Mouse (Mus musculus) hindbrain, embryonic 14.5 days (tissue): ENCODE measurements around the gene Faap100. TPM values are rescaled to one million over a fixed set of nuclear protein-coding genes. Genes with fewer than 3 reads are reported as not detected.

Experiments
- microRNA-seq: library from miRNA; unstranded; fragments of <30 nt; microRNA quantifications from one replicate; pipeline ENCODE4, GENCODE M21; 2016
- polyA plus RNA-seq: library from polyadenylated mRNA; unstranded; fragments of >200 nt; fragmentation: Nextera tagmentation; extraction: Ambion mirVana; gene quantifications from 2 replicates; pipeline ENCODE4 v1.2.1, GENCODE M21; 2014

Gene Faap100
- polyA plus RNA-seq, 1 experiment from 2014 or later: 85.6 TPM

Small RNAs within 50 kb of the gene (microRNA-seq; reads per million reads assigned to microRNA genes)
- gene Gm23419 (not detected), gene Mir6935 (3.1 reads per million, percentile 12 among the genes with 10 or more reads in this experiment)

Other genes with a start within 250 kb of the Faap100 start
- gene Slc38a10, start 227.4 kb downstream of the Faap100 start, polyA plus RNA-seq: 92.9 and 93.8 TPM in 2 replicates
- gene Bahcc1, start 145.8 kb downstream of the Faap100 start, polyA plus RNA-seq: 15.9 and 16.3 TPM in 2 replicates
- gene Actg1, start 30.2 kb downstream of the Faap100 start, polyA plus RNA-seq: 4,053 and 4,080 TPM in 2 replicates
- 1.6 and 2.2 TPM in 2 replicates for gene Fscn2, start 17.2 kb downstream of the Faap100 start, polyA plus RNA-seq
- 37.4 and 39.3 TPM in 2 replicates for gene Nploc4, start 58.9 kb upstream of the Faap100 start, polyA plus RNA-seq
- not detected in 2 replicates for gene Tspan10, start 63.9 kb upstream of the Faap100 start, polyA plus RNA-seq
- gene Pde6g, start 74.7 kb upstream of the Faap100 start, polyA plus RNA-seq: 0.40 TPM in 2 replicates
- gene Oxld1, start 79.3 kb upstream of the Faap100 start, polyA plus RNA-seq: 11.4 and 12.4 TPM in 2 replicates
- gene Ccdc137, start 79.4 kb upstream of the Faap100 start, polyA plus RNA-seq: 19.9 and 20.8 TPM in 2 replicates
- gene Arl16, start 88.8 kb upstream of the Faap100 start, polyA plus RNA-seq: 56.1 and 56.3 TPM in 2 replicates
- 131 and 132 TPM in 2 replicates for gene Mrpl12, start 105.8 kb upstream of the Faap100 start, polyA plus RNA-seq
- gene Slc25a10, start 113.1 kb upstream of the Faap100 start, polyA plus RNA-seq: 28.5 and 29.8 TPM in 2 replicates
- gene Gcgr, start 151.9 kb upstream of the Faap100 start, polyA plus RNA-seq: 0.27 and 0.32 TPM in 2 replicates
- gene Mcrip1, start 171.0 kb upstream of the Faap100 start, polyA plus RNA-seq: 248 and 261 TPM in 2 replicates
- 0.29 TPM in 1 of 2 replicates, not detected in the other for gene Ppp1r27, start 172.4 kb upstream of the Faap100 start, polyA plus RNA-seq
- gene P4hb, start 194.5 kb upstream of the Faap100 start, polyA plus RNA-seq: 295 and 326 TPM in 2 replicates
- 435 and 490 TPM in 2 replicates for gene Arhgdia, start 202.9 kb upstream of the Faap100 start, polyA plus RNA-seq
- gene Alyref, start 219.6 kb upstream of the Faap100 start, polyA plus RNA-seq: 237 and 252 TPM in 2 replicates
- gene Anapc11, start 219.7 kb upstream of the Faap100 start, polyA plus RNA-seq: 227 and 229 TPM in 2 replicates
- 0.83 and 1.5 TPM in 2 replicates for gene Npb, start 229.7 kb upstream of the Faap100 start, polyA plus RNA-seq
- gene Pcyt2, start 239.2 kb upstream of the Faap100 start, polyA plus RNA-seq: 173 and 181 TPM in 2 replicates
- 35.5 and 37.0 TPM in 2 replicates for gene Sirt7, start 246.5 kb upstream of the Faap100 start, polyA plus RNA-seq